Mouse (Mus musculus): ENCODE data around the gene Cc2d1a. TPM values are rescaled to one million over a fixed set of nuclear protein-coding genes. Genes with fewer than 3 reads are reported as not detected.

The Cc2d1a gene
- polyA plus RNA-seq, 1 experiment from 2014 or later: 24.3 TPM

- Histone ChIP-seq H3K4me1 (replicated peaks) (no peaks in the 10 kb centered on the region), H3K36me3 (peaks cover 47% of the 10 kb centered on the region), H3K4me2 (no peak overlapping the region), H3K27me3 (no peaks in the 10 kb centered on the region), H3K4me3 (no peak overlapping the region), H3K27ac (replicated peaks) (no peak overlapping the region), H3K9ac (no peak overlapping the region), H3K9me3 (no peaks in the 10 kb centered on the region)
- no peak for ATAC-seq (ENCODE audit: low read depth)
- 88% methylated on average over 5 of the region's 5 CpGs for WGBS
Observed at GRCm38 (mm10) chr8:84170096-84170495, 22.4 kb upstream of the Cc2d1a start.

GRCm38 (mm10) chr8:84167696-84168095 lies 20.0 kb upstream of the Cc2d1a start:
- Histone ChIP-seq H3K9me3 (no peaks in the 10 kb centered on the region), H3K4me1 (replicated peaks) (no peaks in the 10 kb centered on the region), H3K27ac (replicated peaks) (no peak overlapping the region), H3K4me3 (no peak overlapping the region), H3K36me3 (peaks cover 23% of the 10 kb centered on the region), H3K4me2 (no peak overlapping the region), H3K27me3 (no peaks in the 10 kb centered on the region), H3K9ac (no peak overlapping the region)
- 92% methylated on average over 2 of the region's 2 CpGs for WGBS
- ATAC-seq (ENCODE audit: low read depth): no peak

GRCm38 (mm10) chr8:84157620-84158019 lies 9.9 kb upstream of the Cc2d1a start:
- H3K4me2 ChIP-seq: no peak overlapping the region
- H3K27ac ChIP-seq (replicated peaks): no peak overlapping the region
- no peak overlapping the region for H3K4me3 ChIP-seq
- H3K36me3 ChIP-seq: peaks cover 37% of the 10 kb centered on the region
- H3K9ac ChIP-seq: no peak overlapping the region
- ATAC-seq (ENCODE audit: low read depth): no peak
- no peaks in the 10 kb centered on the region for H3K4me1 ChIP-seq (replicated peaks)
- H3K27me3 ChIP-seq: no peaks in the 10 kb centered on the region
- H3K9me3 ChIP-seq: no peaks in the 10 kb centered on the region
- 95% methylated on average over 4 of the region's 4 CpGs for WGBS

- H3K9ac ChIP-seq: no peak overlapping the region
- H3K4me2 ChIP-seq: no peak overlapping the region
- 81% methylated on average over 3 of the region's 3 CpGs for WGBS
- H3K36me3 ChIP-seq: peaks cover 13% of the 10 kb centered on the region
- ATAC-seq (ENCODE audit: low read depth): no peak
- H3K27ac ChIP-seq (replicated peaks): no peak overlapping the region
- no peaks in the 10 kb centered on the region for H3K9me3 ChIP-seq
- no peaks in the 10 kb centered on the region for H3K27me3 ChIP-seq
- no peak overlapping the region for H3K4me3 ChIP-seq
- H3K4me1 ChIP-seq (replicated peaks): peaks cover 28% of the 10 kb centered on the region
Observed at GRCm38 (mm10) chr8:84149181-84149580, 1.4 kb upstream of the Cc2d1a start.

GRCm38 (mm10) chr8:84148531-84148850 lies 755 bp upstream of the Cc2d1a start:
- H3K4me3 ChIP-seq: peak overlapping the region; percentile 73
- H3K9ac ChIP-seq: peak overlapping the region; percentile 91; the same call in 1 of the 2 replicates
- ATAC-seq (ENCODE audit: low read depth): peak; percentile 24; the same call in 1 of the 2 replicates
- peak overlapping the region; percentile 84 for H3K4me2 ChIP-seq
- H3K9me3 ChIP-seq: no peaks in the 10 kb centered on the region
- H3K27me3 ChIP-seq: no peaks in the 10 kb centered on the region
- 86% methylated on average over 5 of the region's 5 CpGs for WGBS
- peaks cover 28% of the 10 kb centered on the region for H3K4me1 ChIP-seq (replicated peaks)
- H3K27ac ChIP-seq (replicated peaks): no peak overlapping the region
- peaks cover 20% of the 10 kb centered on the region for H3K36me3 ChIP-seq

GRCm38 (mm10) chr8:84147324-84147766 lies 391 bp downstream of the Cc2d1a start:
- Histone ChIP-seq H3K4me2 (peak overlapping the region; percentile 84), H3K9ac (peak overlapping the region; percentile 91), H3K36me3 (peaks cover 32% of the 10 kb centered on the region), H3K27ac (replicated peaks) (no peak overlapping the region), H3K27me3 (no peaks in the 10 kb centered on the region), H3K4me1 (replicated peaks) (peaks cover 28% of the 10 kb centered on the region), H3K4me3 (peak overlapping the region; percentile 73), H3K9me3 (no peaks in the 10 kb centered on the region)
- 10% methylated on average over 14 of the region's 14 CpGs for WGBS
- ATAC-seq (ENCODE audit: low read depth): peak; percentile 74

- H3K27ac ChIP-seq (replicated peaks): no peak overlapping the region
- no peak overlapping the region for H3K4me2 ChIP-seq
- peaks cover 52% of the 10 kb centered on the region for H3K36me3 ChIP-seq
- H3K9ac ChIP-seq: no peak overlapping the region
- H3K4me1 ChIP-seq (replicated peaks): peaks cover 28% of the 10 kb centered on the region
- no peak for ATAC-seq (ENCODE audit: low read depth)
- no peak overlapping the region for H3K4me3 ChIP-seq
- 95% methylated on average over 8 of the region's 8 CpGs for WGBS
- no peaks in the 10 kb centered on the region for H3K9me3 ChIP-seq
- no peaks in the 10 kb centered on the region for H3K27me3 ChIP-seq
Observed at GRCm38 (mm10) chr8:84144636-84145245, 3.0 kb downstream of the Cc2d1a start.

- H3K4me2 ChIP-seq: no peak overlapping the region
- peaks cover 4% of the 10 kb centered on the region; the same call in 1 of the 2 replicates for H3K4me1 ChIP-seq (replicated peaks)
- ATAC-seq (ENCODE audit: low read depth): no peak
- no peak overlapping the region for H3K9ac ChIP-seq
- H3K4me3 ChIP-seq: no peak overlapping the region
- H3K36me3 ChIP-seq: peaks cover 91% of the 10 kb centered on the region
- no peaks in the 10 kb centered on the region for H3K9me3 ChIP-seq
- 90% methylated on average over 4 of the region's 4 CpGs for WGBS
- no peak overlapping the region for H3K27ac ChIP-seq (replicated peaks)
- no peaks in the 10 kb centered on the region for H3K27me3 ChIP-seq
Observed at GRCm38 (mm10) chr8:84140838-84141237, 6.9 kb downstream of the Cc2d1a start.

GRCm38 (mm10) chr8:84137848-84138247 lies 9.9 kb downstream of the Cc2d1a start:
- WGBS: 90% methylated on average over 3 of the region's 3 CpGs
- ATAC-seq (ENCODE audit: low read depth): no peak
- no peak overlapping the region for H3K9ac ChIP-seq
- H3K4me1 ChIP-seq (replicated peaks): no peaks in the 10 kb centered on the region
- no peaks in the 10 kb centered on the region for H3K27me3 ChIP-seq
- peaks cover 99% of the 10 kb centered on the region for H3K36me3 ChIP-seq
- no peak overlapping the region for H3K27ac ChIP-seq (replicated peaks)
- H3K9me3 ChIP-seq: no peaks in the 10 kb centered on the region
- no peak overlapping the region for H3K4me3 ChIP-seq
- no peak overlapping the region for H3K4me2 ChIP-seq

- H3K4me1 ChIP-seq (replicated peaks): no peaks in the 10 kb centered on the region
- no peak for ATAC-seq (ENCODE audit: low read depth)
- no peak overlapping the region for H3K9ac ChIP-seq
- H3K27ac ChIP-seq (replicated peaks): no peak overlapping the region
- WGBS: 88% methylated on average over 8 of the region's 8 CpGs
- H3K36me3 ChIP-seq: peaks cover 61% of the 10 kb centered on the region
- no peak overlapping the region for H3K4me3 ChIP-seq
- H3K4me2 ChIP-seq: no peak overlapping the region
- H3K27me3 ChIP-seq: 0 out of 2 replicates have a peak, but pooled peaks cover 3% of the 10 kb centered on the region
- H3K9me3 ChIP-seq: no peaks in the 10 kb centered on the region
Observed at GRCm38 (mm10) chr8:84132225-84132624, 15.5 kb downstream of the Cc2d1a start.

GRCm38 (mm10) chr8:84130806-84131205 lies 16.9 kb downstream of the Cc2d1a start:
- Histone ChIP-seq H3K4me2 (no peak overlapping the region), H3K36me3 (peaks cover 47% of the 10 kb centered on the region), H3K4me1 (replicated peaks) (no peaks in the 10 kb centered on the region), H3K27me3 (0 out of 2 replicates have a peak, but pooled peaks cover 3% of the 10 kb centered on the region), H3K27ac (replicated peaks) (no peak overlapping the region), H3K9me3 (no peaks in the 10 kb centered on the region), H3K9ac (no peak overlapping the region), H3K4me3 (no peak overlapping the region)
- WGBS: 47% methylated on average over 30 of the region's 30 CpGs
- peak; percentile 17; the same call in 1 of the 2 replicates for ATAC-seq (ENCODE audit: low read depth)

GRCm38 (mm10) chr8:84128277-84128676 lies 19.5 kb downstream of the Cc2d1a start:
- no peak overlapping the region for H3K9ac ChIP-seq
- ATAC-seq (ENCODE audit: low read depth): no peak; the same call in 1 of the 2 replicates

More at GRCm38 (mm10) chr8:84128277-84128676, 19.5 kb downstream of the Cc2d1a start:
- H3K4me2 ChIP-seq: no peak overlapping the region
- 0 out of 2 replicates have a peak, but pooled peaks cover 3% of the 10 kb centered on the region for H3K27me3 ChIP-seq
- 70% methylated on average over 8 of the region's 8 CpGs for WGBS
- no peaks in the 10 kb centered on the region for H3K9me3 ChIP-seq
- no peak overlapping the region for H3K27ac ChIP-seq (replicated peaks)
- H3K4me1 ChIP-seq (replicated peaks): no peaks in the 10 kb centered on the region
- H3K4me3 ChIP-seq: no peak overlapping the region
- H3K36me3 ChIP-seq: peaks cover 22% of the 10 kb centered on the region
